Mouse (Mus musculus): ENCODE measurements around the gene Polr3h.

DNA sequence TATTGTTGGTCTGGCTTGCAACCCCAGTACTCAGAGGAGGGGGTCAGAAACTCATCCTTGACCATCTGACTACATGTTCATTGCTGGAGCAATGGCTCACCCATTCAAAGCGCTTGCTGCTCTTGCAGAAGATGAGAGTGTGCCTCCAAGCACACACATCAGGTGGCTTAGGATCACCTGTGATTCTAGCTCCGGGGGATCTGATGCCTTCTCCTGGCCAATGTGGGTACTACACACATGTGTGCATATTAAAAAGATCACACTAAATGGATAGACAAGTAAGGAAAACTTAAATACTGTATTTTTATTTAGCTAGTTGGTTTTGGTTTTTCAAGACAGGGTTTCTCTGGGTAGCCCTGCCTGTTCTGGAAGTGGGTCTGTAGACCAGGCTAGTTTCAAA, 15.0 kb upstream of the Polr3h start:
- TF ChIP-seq GATA1 (IDR thresholded peaks at IDR 0.05; ENCODE audit: borderline replicate concordance, low read length) (no peak), FLI1 (IDR thresholded peaks at IDR 0.05; ENCODE audit: low read length) (no peak)

All from megakaryocyte, embryonic 14.5 days (primary cell).